Comparison of ENCODE assay signal across 22 mouse cellular contexts in the genomic region with DNA sequence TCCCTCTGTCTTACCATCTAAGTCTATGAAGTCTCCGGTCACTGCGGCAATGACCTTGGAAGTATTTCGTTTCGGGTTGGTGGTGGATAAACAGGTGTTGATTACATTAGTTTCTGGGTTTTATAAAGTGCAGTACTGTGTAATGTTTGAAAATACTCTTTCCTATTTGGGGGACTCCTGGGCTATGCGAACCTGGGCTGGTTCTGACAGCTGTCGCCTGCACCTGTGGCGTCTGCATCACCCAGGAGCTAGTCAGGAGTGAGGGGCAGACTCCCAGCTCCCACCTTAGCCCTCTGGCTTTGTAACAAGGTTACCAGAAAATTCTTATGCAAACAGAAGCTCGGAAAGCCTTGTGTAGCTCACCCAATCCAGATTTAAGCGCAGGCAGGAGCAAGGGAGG.
"Had no signal": no experiment of that assay in that cellular context is flagged by ENCODE, and none has a peak within 500 bp of the region (broad histone marks: within the 10 kb centered on the region; RNA-seq: fewer than 3 reads in every experiment).

No protein-coding gene starts in this region.

- H3K27ac ChIP-seq: kidney, postnatal 0 days; layer of hippocampus, adult 2 months; limb, embryonic 10.5 days; limb, embryonic 13.5 days; liver, embryonic 12.5 days; liver, embryonic 15.5 days; lung, embryonic 15.5 days; midbrain, embryonic 10.5 days; midbrain, embryonic 13.5 days; stomach, postnatal 0 days had no signal

- H3K4me3 ChIP-seq: layer of hippocampus, adult 2 months; limb, embryonic 10.5 days; limb, embryonic 13.5 days; liver, embryonic 12.5 days; liver, embryonic 15.5 days; lung, embryonic 15.5 days; megakaryocyte, embryonic 14.5 days; midbrain, embryonic 10.5 days; midbrain, embryonic 13.5 days had no signal

- DNase-seq: kidney, adult 2 months; kidney, postnatal 25 days; layer of hippocampus, adult 9-11 months; liver; lung, adult 18-20 months; lung, postnatal 10 days; lung, postnatal 36 days; thymus, adult 2 months; thymus, postnatal 14 days; thymus, postnatal 4 days had no signal

- H3K9me3 ChIP-seq: limb, embryonic 10.5 days; limb, embryonic 13.5 days; liver, embryonic 12.5 days; liver, embryonic 15.5 days; lung, embryonic 15.5 days; megakaryocyte, embryonic 14.5 days; midbrain, embryonic 10.5 days; midbrain, embryonic 13.5 days had no signal

- H3K27me3 ChIP-seq: limb, embryonic 13.5 days; liver, embryonic 12.5 days; liver, embryonic 15.5 days; lung, embryonic 15.5 days; megakaryocyte, embryonic 14.5 days; midbrain, embryonic 13.5 days had no signal

- H3K36me3 ChIP-seq: limb, embryonic 10.5 days; limb, embryonic 13.5 days; liver, embryonic 12.5 days; liver, embryonic 15.5 days; lung, embryonic 15.5 days; midbrain, embryonic 10.5 days; midbrain, embryonic 13.5 days had no signal

- H3K4me1 ChIP-seq: liver, embryonic 15.5 days had no signal

- ATAC-seq: liver, embryonic 12.5 days; midbrain, embryonic 13.5 days; midbrain, embryonic 16.5 days had no signal

- H3K9ac ChIP-seq: limb, embryonic 13.5 days; liver, embryonic 12.5 days; liver, embryonic 15.5 days; lung, embryonic 15.5 days; midbrain, embryonic 13.5 days had no signal

- H3K4me2 ChIP-seq: limb, embryonic 13.5 days; liver, embryonic 12.5 days; liver, embryonic 15.5 days; lung, embryonic 15.5 days; midbrain, embryonic 13.5 days had no signal
